In the genomic region with DNA sequence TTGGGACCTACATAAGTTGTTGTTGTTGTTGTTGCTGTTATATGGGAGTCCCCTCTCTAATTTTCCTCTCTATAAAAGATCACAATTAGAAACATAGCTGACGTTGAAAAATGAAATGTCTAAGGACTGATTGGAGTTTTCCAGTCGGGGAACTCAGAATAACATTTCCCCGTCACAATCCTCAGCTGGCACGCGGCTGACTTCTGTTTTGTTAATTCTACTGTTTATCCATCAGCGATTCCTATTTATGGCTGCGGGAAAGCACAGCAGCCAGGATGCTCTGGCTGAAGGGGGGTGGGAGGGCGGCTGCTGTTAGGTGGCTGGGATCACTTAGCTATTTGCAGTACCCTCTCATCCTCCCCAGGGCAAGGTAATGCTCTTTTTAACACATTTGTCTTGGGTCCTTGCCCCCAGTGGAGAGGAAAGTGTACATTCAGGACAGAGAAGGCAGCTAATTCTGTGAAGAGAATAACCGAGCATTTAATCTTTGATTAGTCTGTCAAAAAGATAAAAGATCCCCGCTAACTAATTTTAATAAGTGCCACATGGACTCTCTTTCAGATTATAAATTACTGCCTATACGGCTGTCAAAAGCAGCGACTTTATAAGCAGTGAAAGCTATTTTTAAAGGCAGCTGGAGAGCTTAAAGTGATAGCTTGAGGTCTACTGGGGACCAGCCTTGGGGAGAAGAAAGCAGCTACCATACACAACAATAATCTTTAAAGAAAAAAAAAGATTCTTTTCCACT, we compare ENCODE assay signal across 15 mouse cellular contexts. TPM values are rescaled to one million over a fixed set of nuclear protein-coding genes. Genes with fewer than 3 reads are reported as not detected.
DNase-seq lines count a peak whose midpoint lies in the region; ATAC-seq lines count a peak whose summit lies in the region.
"Had no signal": no experiment of that assay in that cellular context is flagged by ENCODE, and none has a peak within 500 bp of the region (broad histone marks: within the 10 kb centered on the region; RNA-seq: fewer than 3 reads in every experiment).

No protein-coding gene starts in this region.

- H3K4me1 ChIP-seq in heart, embryonic 15.5 days (replicated peaks): peaks cover 14% of the 10 kb centered on the region
- H3K4me1 ChIP-seq in limb, embryonic 13.5 days: peaks cover 26% of the 10 kb centered on the region
- H3K4me1 ChIP-seq: liver, embryonic 15.5 days had no signal

- no peaks in the 10 kb centered on the region for H3K9me3 ChIP-seq in heart, embryonic 15.5 days (replicated peaks)
- H3K9me3 ChIP-seq in limb, embryonic 13.5 days: 0 out of 2 replicates have a peak, but pooled peaks cover 5% of the 10 kb centered on the region
- H3K9me3 ChIP-seq: embryonic facial prominence, embryonic 12.5 days; liver, embryonic 15.5 days had no signal

- no peaks in the 10 kb centered on the region for H3K36me3 ChIP-seq in heart, embryonic 15.5 days
- H3K36me3 ChIP-seq in limb, embryonic 13.5 days: no peaks in the 10 kb centered on the region
- H3K36me3 ChIP-seq: embryonic facial prominence, embryonic 12.5 days; liver, embryonic 15.5 days had no signal

- DNase-seq in heart, postnatal 14 days: no peak
- DNase-seq in retina, embryonic 14.5 days (ENCODE audit: low spot score): peak; percentile 35
- no peak for DNase-seq in retina, postnatal 1 day
- DNase-seq in adrenal gland, adult 18-20 months (ENCODE audit: low spot score in 2 of 2): no peak
- DNase-seq in urinary bladder, postnatal 10 days (ENCODE audit: low spot score): no peak
- DNase-seq: adrenal gland, postnatal 36 days; gastrocnemius, postnatal 10 days; layer of hippocampus, adult 9-11 months had no signal

- no peaks in the 10 kb centered on the region for H3K27me3 ChIP-seq in heart, embryonic 15.5 days
- H3K27me3 ChIP-seq in limb, embryonic 13.5 days: peaks cover 7% of the 10 kb centered on the region; the same call in 1 of the 2 replicates
- H3K27me3 ChIP-seq: embryonic facial prominence, embryonic 12.5 days; liver, embryonic 15.5 days had no signal

- peak overlapping the region; percentile 38 for H3K4me2 ChIP-seq in heart, embryonic 15.5 days
- peak overlapping the region; percentile 57 for H3K4me2 ChIP-seq in limb, embryonic 13.5 days (replicated peaks)
- H3K4me2 ChIP-seq: liver, embryonic 15.5 days had no signal

- no peak for ATAC-seq in heart, embryonic 15.5 days (replicated peaks; ENCODE audit: insufficient number of reproducible peaks, insufficient read depth, low FRiP score, low read depth)
- no peak for ATAC-seq in limb, embryonic 13.5 days (ENCODE audit: low FRiP score, low read depth)
- ATAC-seq in erythroid progenitor cell, adult 5-6 weeks (replicated peaks; ENCODE audit: low FRiP score, poor library complexity, severe bottlenecking): no peak
- ATAC-seq: CD4-positive, CD25-positive, alpha-beta regulatory T cell, adult 4 months; Patski had no signal

- no peak overlapping the region for H3K27ac ChIP-seq in heart, embryonic 15.5 days
- no peak overlapping the region for H3K27ac ChIP-seq in limb, embryonic 13.5 days
- H3K27ac ChIP-seq: embryonic facial prominence, embryonic 12.5 days; liver, embryonic 15.5 days had no signal

- WGBS in heart, embryonic 15.5 days: 29% methylated on average over 12 of the region's 12 CpGs
- WGBS in limb, embryonic 13.5 days: 20% methylated on average over 12 of the region's 12 CpGs

- no peak overlapping the region for H3K9ac ChIP-seq in heart, embryonic 15.5 days
- no peak overlapping the region for H3K9ac ChIP-seq in limb, embryonic 13.5 days
- H3K9ac ChIP-seq: embryonic facial prominence, embryonic 12.5 days; liver, embryonic 15.5 days had no signal

- intact Hi-C loops in heart, postnatal 14 days (cut with DNase I): no loop called here

- no peak overlapping the region for H3K4me3 ChIP-seq in heart, embryonic 15.5 days
- H3K4me3 ChIP-seq in limb, embryonic 13.5 days: no peak overlapping the region
- H3K4me3 ChIP-seq: embryonic facial prominence, embryonic 12.5 days; liver, embryonic 15.5 days had no signal

RNA-seq across cellular contexts. Expression of a gene that starts 50.9 kb away (rescaled TPM):
- 22.7 and 28.7 TPM in 2 replicates for polyA plus RNA-seq in heart, embryonic 15.5 days (2015; fragmentation: Nextera tagmentation; extraction: Ambion mirVana)
- total RNA-seq in heart, postnatal 14 days (2021): 1 to 10 TPM; 9.2 to 9.5 TPM
- 49.0 and 49.8 TPM in 2 replicates for polyA plus RNA-seq in limb, embryonic 13.5 days (2015; fragmentation: Nextera tagmentation; extraction: Ambion mirVana)
- total RNA-seq in erythroid progenitor cell, adult 5-6 weeks (2015; ENCODE audit: low replicate concordance): 4.2 and 10.5 TPM in 2 replicates
- total RNA-seq in erythroid progenitor cell, adult 5-6 weeks (2017; ENCODE audit: low replicate concordance): 3.3 and 6.2 TPM in 2 replicates
- 10 to 100 TPM; 28.4 to 35.4 TPM for total RNA-seq in adrenal gland, adult 18-20 months (2021)

RNA-seq across cellular contexts. Expression of a gene that starts 51.2 kb away (rescaled TPM):
- 77.5 and 93.8 TPM in 2 replicates for polyA plus RNA-seq in heart, embryonic 15.5 days (2015; fragmentation: Nextera tagmentation; extraction: Ambion mirVana)
- total RNA-seq in heart, postnatal 14 days (2021): 10 to 100 TPM; 60.9 to 70.1 TPM
- 218 and 231 TPM in 2 replicates for polyA plus RNA-seq in limb, embryonic 13.5 days (2015; fragmentation: Nextera tagmentation; extraction: Ambion mirVana)
- total RNA-seq in erythroid progenitor cell, adult 5-6 weeks (2015; ENCODE audit: low replicate concordance): 233 and 266 TPM in 2 replicates
- total RNA-seq in erythroid progenitor cell, adult 5-6 weeks (2017; ENCODE audit: low replicate concordance): 256 and 262 TPM in 2 replicates
- total RNA-seq in adrenal gland, adult 18-20 months (2021): 100 to 1,000 TPM in 1 of 2 experiments, 10 to 100 TPM in 1; 89.6 to 124 TPM
